Mouse (Mus musculus) ES-E14 (cell line): Measurements from ENCODE around the gene Hist1h3e.

Experiments
- HCFC1 ChIP-seq: IDR thresholded peaks from 2 replicates; pipeline ENCODE4 v1.6.1; 2012; ENCODE audit warnings: low read length, inconsistent platforms, borderline replicate concordance; ENCODE audit not compliant: insufficient read depth
- MAFK ChIP-seq: IDR thresholded peaks from 2 replicates; pipeline ENCODE4 v1.6.1; 2014; ENCODE audit warnings: mild to moderate bottlenecking, low read depth, low read length, inconsistent platforms; ENCODE audit not compliant: insufficient read depth

GRCm38 (mm10) chr13:23584331-23584730, 22.2 kb upstream of the Hist1h3e start:
- TF ChIP-seq HCFC1 = no peak
- no peak for TF ChIP-seq MAFK
